In the genomic region with DNA sequence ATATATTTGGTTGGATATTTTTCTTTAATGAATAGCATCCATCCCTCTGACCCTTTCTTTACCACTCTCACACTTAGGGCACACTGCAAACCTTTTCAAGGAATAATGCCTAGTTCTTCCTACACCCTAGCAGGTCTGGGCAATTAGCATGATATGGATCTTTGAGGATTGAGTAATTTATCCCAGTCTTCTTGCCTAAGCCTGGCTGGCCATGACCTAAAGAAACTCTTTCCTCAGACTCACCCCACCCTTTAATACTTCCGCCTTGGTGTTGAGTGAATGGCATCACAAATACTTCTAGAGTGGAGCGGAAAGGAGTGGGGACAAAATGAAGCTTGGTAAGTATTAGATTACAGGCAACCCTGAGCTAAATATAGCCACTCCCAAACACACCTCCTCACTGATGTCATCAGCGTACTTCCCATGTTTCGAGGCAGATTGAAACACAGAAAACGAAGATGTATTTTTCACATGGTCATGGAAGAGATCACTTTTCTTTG, we compare ENCODE assay signal across 28 mouse cellular contexts. TPM values are rescaled to one million over a fixed set of nuclear protein-coding genes. Genes with fewer than 3 reads are reported as not detected.
DNase-seq lines count a peak whose midpoint lies in the region; ATAC-seq and TF ChIP-seq lines count a peak whose summit lies in the region.
"Had no signal": no experiment of that assay in that cellular context is flagged by ENCODE, and none has a peak within 500 bp of the region (broad histone marks: within the 10 kb centered on the region; RNA-seq: fewer than 3 reads in every experiment).

No protein-coding gene starts in this region.

- TF ChIP-seq CTCF in heart, postnatal 0 days (IDR thresholded peaks at IDR 0.05; ENCODE audit: low read depth) = no peak

- no peak overlapping the region for H3K4me2 ChIP-seq in heart, postnatal 0 days (ENCODE audit: low read depth, low read length)
- H3K4me2 ChIP-seq in forebrain, embryonic 15.5 days (replicated peaks) = no peak overlapping the region
- H3K4me2 ChIP-seq: embryonic facial prominence, embryonic 12.5 days; forebrain, embryonic 12.5 days had no signal

- 42% methylated on average over 5 of the region's 5 CpGs for WGBS in heart, postnatal 0 days
- 95% methylated on average over 5 of the region's 5 CpGs for WGBS in forebrain, embryonic 15.5 days

- DNase-seq in heart, postnatal 0 days (ENCODE audit: low spot score) = peak; percentile 44
- no peak for DNase-seq in heart, postnatal 36 days
- DNase-seq in lung, postnatal 25 days (ENCODE audit: low spot score) = peak; percentile 19
- DNase-seq in lung, postnatal 10 days = no peak
- peak; percentile 20 for DNase-seq in R1 (ENCODE audit: low read depth, low spot score)
- DNase-seq in gonadal fat pad, adult 2 months (ENCODE audit: low read depth) = peak; percentile 52
- no peak for DNase-seq in cerebellum, postnatal 25 days
- DNase-seq: adrenal gland, adult 2 months; adrenal gland, postnatal 10 days; adrenal gland, postnatal 25 days; B cell, adult 2 months; cerebellum, adult 11 months; cerebellum, adult 18-20 months; cerebellum, adult 8-10 months; cerebellum, adult 9-11 months; cerebellum, postnatal 14 days had no signal

- no peaks in the 10 kb centered on the region for H3K27me3 ChIP-seq in heart, postnatal 0 days (ENCODE audit: control insufficient read depth, insufficient read depth, low read length)
- no peaks in the 10 kb centered on the region for H3K27me3 ChIP-seq in forebrain, embryonic 15.5 days
- H3K27me3 ChIP-seq: CH12.LX; embryonic facial prominence, embryonic 12.5 days; forebrain, embryonic 12.5 days had no signal

- no peak overlapping the region for H3K9ac ChIP-seq in heart, postnatal 0 days (replicated peaks; ENCODE audit: low read depth, low read length)
- H3K9ac ChIP-seq in forebrain, embryonic 15.5 days (replicated peaks) = no peak overlapping the region
- H3K9ac ChIP-seq: embryonic facial prominence, embryonic 12.5 days; forebrain, embryonic 12.5 days had no signal

- H3K9me3 ChIP-seq in heart, postnatal 0 days (replicated peaks; ENCODE audit: control insufficient read depth, low read length) = no peaks in the 10 kb centered on the region
- H3K9me3 ChIP-seq in forebrain, embryonic 15.5 days = no peaks in the 10 kb centered on the region
- H3K9me3 ChIP-seq: embryonic facial prominence, embryonic 10.5 days; embryonic facial prominence, embryonic 12.5 days; forebrain, embryonic 10.5 days; forebrain, embryonic 12.5 days; G1E had no signal

- H3K4me3 ChIP-seq in heart, postnatal 0 days (ENCODE audit: low read depth, low read length) = no peak overlapping the region
- H3K4me3 ChIP-seq in forebrain, embryonic 15.5 days = no peak overlapping the region
- H3K4me3 ChIP-seq: embryonic facial prominence, embryonic 10.5 days; embryonic facial prominence, embryonic 12.5 days; forebrain, embryonic 10.5 days; forebrain, embryonic 12.5 days had no signal

- no peaks in the 10 kb centered on the region for H3K4me1 ChIP-seq in heart, postnatal 0 days (ENCODE audit: control insufficient read depth, insufficient read depth)
- H3K4me1 ChIP-seq in forebrain, embryonic 15.5 days = no peaks in the 10 kb centered on the region
- H3K4me1 ChIP-seq: embryonic facial prominence, embryonic 10.5 days; embryonic facial prominence, embryonic 12.5 days; forebrain, embryonic 10.5 days; forebrain, embryonic 12.5 days had no signal

- TF ChIP-seq EP300 in heart, postnatal 0 days (IDR thresholded peaks at IDR 0.05; ENCODE audit: low read depth) = no peak

- ATAC-seq in heart, postnatal 0 days (ENCODE audit: insufficient read depth, low read depth) = 0 out of 2 replicates have a peak, but pooled peaks have one; percentile 20
- ATAC-seq in forebrain, embryonic 15.5 days (replicated peaks) = no peak
- ATAC-seq: CD4-positive, CD25-positive, alpha-beta regulatory T cell, adult 4 months; forebrain, embryonic 14.5 days; Patski had no signal

- intact Hi-C loops in heart, postnatal 36 days (cut with DNase I) = no loop called here

- no peaks in the 10 kb centered on the region for H3K36me3 ChIP-seq in heart, postnatal 0 days (replicated peaks; ENCODE audit: control insufficient read depth, insufficient read depth, low read length)
- H3K36me3 ChIP-seq in forebrain, embryonic 15.5 days = no peaks in the 10 kb centered on the region
- H3K36me3 ChIP-seq: embryonic facial prominence, embryonic 10.5 days; embryonic facial prominence, embryonic 12.5 days; forebrain, embryonic 10.5 days; forebrain, embryonic 12.5 days; G1E had no signal

- H3K27ac ChIP-seq in heart, postnatal 0 days (ENCODE audit: low read depth) = no peak overlapping the region
- H3K27ac ChIP-seq in forebrain, embryonic 15.5 days (replicated peaks) = no peak overlapping the region
- H3K27ac ChIP-seq: embryonic facial prominence, embryonic 10.5 days; embryonic facial prominence, embryonic 12.5 days; forebrain, embryonic 10.5 days; forebrain, embryonic 12.5 days had no signal

RNA-seq across cellular contexts. Expression of a gene that starts 56.2 kb away (rescaled TPM):
- not detected in 2 replicates for total RNA-seq in heart, postnatal 0 days (2014; rRNA removed; ENCODE audit: low replicate concordance)
- polyA plus RNA-seq in heart, postnatal 0 days (2015; fragmentation: Nextera tagmentation; extraction: Ambion mirVana) = not detected in 2 replicates
- not detected for total RNA-seq in heart, postnatal 36 days (2021)
- polyA plus RNA-seq in gonadal fat pad, adult 2 months (2012; rRNA removed) = not detected in 2 replicates
- not detected in 2 replicates for polyA plus RNA-seq in forebrain, embryonic 15.5 days (2015; fragmentation: Nextera tagmentation; extraction: Ambion mirVana)
- total RNA-seq: adrenal gland, adult 2 months; adrenal gland, postnatal 10 days; adrenal gland, postnatal 25 days; adrenal gland, postnatal 4 days; G1E had no signal
- polyA plus RNA-seq: adrenal gland, adult 2 months; CD4-positive, CD25-positive, alpha-beta regulatory T cell, adult 4 months; cortical plate, adult 2 months; embryonic facial prominence, embryonic 10.5 days; embryonic facial prominence, embryonic 12.5 days; forebrain, embryonic 10.5 days; forebrain, embryonic 12.5 days; forebrain, embryonic 14.5 days; G1E; Patski had no signal

Comparison
In these comparisons a context has a peak if more than half of its experiments do, and no peak if none do; other contexts are left out.
1. DNase-seq: peak in heart, postnatal 0 days (single experiment), lung, postnatal 25 days (single experiment), R1 (single experiment) and gonadal fat pad, adult 2 months (single experiment); none in heart, postnatal 36 days (0 of 2), lung, postnatal 10 days (single experiment) and cerebellum, postnatal 25 days (0 of 2).